Mouse (Mus musculus) adrenal gland (tissue): ENCODE measurements around the gene Duoxa2.

ENCODE experiments used
- intact Hi-C: fragments of 180-260 bp; cut with DNase I; formaldehyde crosslinking; loops from one replicate; pipeline ENCODE4 v1.15.1; 2025

Gene Duoxa2

DNA sequence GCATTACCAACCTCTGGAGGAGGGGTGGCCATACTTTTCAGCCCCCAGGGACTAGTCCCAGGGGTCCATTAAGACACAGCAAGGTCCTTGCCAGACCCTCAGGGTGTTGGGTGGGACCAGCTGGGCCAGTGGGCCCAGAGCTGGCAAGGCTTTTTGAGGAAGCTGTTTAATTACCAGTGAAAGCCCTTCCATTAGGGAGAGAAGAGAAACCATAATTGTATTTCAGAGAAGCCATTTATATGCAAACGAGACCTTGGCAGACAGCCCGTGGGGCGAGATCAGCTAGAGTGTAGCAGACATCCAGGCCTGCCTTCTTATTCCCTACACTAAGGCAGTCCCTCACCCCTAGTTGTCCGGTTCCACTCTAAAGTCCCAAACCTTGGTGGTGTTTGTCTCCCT, 53.2 kb downstream of the Duoxa2 start:
- intact Hi-C loops = no loop called here
